Mouse (Mus musculus): ENCODE data around the gene Ddx39b.
A peak's percentile ranks its signal among the peaks of the same experiment; 100 is the strongest.

Ddx39b gene

DNA sequence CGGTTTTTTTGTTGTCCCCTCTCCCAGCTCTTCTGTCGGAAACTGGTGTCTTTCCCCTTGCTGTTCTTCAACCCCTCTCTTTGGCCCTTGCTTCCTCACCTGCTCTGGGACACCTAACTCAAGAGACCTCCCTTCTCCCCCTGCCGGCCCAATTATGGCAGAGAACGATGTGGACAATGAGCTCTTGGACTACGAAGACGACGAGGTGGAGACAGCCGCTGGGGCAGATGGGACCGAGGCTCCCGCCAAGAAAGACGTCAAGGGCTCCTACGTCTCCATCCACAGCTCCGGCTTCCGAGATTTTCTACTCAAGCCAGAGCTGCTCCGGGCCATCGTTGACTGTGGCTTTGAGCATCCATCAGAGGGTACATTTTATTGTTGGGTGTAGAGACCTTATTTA lies 1.5 kb downstream of the Ddx39b start:
- DNase-seq (ENCODE audit: low read depth, low spot score): no peak

DNA sequence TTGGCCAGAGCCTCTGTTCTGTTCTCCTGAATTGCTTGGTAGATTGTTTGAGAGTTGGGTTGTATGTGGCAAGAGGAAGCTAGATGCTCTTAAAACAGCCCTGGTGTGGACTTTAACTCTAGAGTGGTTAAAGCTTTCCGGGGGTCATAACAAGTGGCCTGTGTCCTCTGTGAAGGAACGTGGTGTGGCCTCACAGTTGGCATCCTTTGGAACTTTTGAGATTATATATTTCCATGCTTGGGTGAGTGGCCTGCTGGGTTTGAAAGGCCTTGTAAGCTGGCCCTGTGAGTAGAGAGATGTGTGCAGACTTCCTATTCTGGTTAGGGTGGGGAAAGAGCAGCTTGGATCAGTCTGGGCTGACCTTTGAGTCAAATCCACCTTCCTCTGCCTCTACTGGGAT lies 3.5 kb downstream of the Ddx39b start:
- DNase-seq (ENCODE audit: low read depth, low spot score): no peak

DNA sequence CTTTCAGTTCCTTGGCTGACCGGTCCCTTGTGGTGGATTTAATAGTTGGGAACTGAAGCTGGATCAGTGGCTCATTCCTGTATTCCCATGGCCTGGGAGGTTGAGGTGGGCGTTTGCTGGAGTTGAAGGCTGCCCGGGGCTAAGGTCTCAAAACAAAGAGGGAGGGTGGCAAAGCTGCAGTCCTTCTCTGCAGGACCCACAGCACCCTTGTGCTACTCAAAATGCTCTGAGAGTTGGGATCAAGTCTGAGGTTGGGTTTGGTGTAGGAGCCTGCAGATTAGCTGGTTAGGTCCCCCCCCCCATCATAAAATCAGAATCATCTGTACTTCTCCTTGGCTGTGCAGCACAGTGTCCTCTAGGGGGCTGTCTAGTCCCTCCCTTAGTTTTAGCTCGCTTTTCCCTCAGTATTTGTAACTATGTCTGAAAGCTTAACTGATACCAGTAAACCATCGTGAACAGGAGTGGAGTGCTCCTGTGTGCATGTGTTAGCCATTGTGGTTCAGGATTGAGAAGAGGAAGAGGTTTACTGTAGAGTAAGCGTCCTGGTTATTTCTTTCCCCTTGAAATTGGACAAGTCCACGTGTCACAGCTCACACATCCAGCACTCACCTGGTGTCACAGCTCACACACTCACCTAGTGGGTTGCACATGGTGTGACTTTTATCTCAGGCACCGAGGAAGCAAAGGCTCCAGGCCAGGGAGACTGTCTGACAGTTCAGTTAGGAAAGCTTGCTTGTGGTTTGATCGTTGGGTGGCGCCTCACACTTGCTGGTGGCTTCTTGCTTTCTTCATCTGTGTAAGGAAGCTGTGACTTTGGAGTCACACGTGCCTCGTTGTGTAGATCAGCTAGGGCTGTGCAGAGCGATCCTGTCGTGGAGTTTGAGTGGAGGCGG lies 4.4 kb downstream of the Ddx39b start:
- DNase-seq (ENCODE audit: low read depth, low spot score): no peak

DNA sequence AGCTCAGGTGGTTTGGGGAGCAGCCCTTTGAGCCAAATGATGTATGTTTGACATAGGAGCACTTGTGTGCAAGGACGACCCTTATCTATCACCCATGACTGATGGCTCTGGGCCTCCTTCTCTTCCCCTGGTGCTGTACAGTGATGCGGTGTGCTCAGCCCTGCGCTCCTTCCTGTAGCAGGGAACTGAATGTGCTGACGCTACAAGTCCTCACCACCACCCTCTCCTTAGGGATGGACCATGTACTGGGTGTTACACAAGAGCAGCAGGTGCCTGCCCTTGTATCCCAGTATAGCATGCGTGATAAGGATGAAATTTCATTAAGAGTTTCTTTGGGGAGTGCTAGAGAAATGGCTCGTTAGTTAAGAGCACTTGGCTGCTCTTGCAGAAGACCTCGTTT lies 5.6 kb downstream of the Ddx39b start:
- DNase-seq (ENCODE audit: low read depth, low spot score): no peak

DNA sequence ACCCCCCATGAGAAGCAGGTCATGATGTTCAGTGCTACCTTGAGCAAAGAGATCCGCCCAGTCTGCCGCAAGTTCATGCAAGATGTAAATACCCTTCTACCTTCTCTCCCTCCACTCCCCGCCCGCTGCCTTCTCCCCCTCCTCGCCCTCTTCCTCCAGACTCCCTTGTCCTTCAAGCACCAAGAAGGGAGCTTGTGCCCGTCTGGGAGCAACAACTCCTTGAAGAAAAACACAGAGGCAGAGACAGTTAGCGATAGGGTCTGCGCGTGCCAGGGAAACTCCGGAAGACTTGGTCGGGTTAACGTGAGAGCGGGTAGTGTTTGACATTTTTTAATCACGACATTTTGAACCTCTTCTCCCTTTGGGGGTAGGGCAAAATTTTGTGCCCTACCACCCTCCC lies 7.4 kb downstream of the Ddx39b start:
- no peak for DNase-seq (ENCODE audit: low read depth, low spot score)

DNA sequence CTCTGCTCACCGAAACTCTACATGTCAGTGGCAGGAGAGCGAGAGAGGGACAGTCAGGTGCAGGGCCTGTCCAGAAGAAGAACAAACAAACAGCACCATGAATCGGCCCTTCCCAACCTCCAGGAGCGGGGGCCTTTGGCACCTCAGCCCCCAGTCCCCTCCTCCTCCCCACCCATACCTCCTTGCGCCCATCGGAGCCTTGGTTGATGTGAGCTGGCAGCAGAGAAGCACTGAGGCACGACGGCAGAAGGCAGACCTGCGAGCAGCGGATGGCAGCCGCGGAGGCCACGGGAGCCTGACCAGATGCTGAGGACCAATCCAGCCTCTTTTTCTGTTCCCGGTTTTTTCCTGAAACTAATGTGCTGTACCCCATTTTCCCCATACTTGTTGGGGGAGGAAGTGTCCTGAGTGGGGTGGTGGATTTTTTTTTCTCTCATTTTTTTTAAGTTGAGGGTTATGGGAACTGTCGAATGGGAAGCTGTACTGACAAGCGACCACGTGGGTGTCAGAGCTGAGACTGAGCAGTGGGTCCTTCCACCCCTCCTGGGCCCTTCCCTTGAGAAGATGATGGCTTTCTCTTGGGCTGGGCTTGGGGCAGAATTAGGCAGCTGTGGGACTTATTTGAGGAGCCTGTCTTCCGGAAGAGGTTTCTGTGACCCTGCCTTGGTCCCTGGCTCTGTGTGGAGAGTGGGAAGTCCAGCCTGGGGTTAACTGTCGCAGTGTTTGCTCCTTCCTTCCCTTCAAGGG lies 8.1 kb downstream of the Ddx39b start:
- no peak for DNase-seq (ENCODE audit: low read depth, low spot score)

DNA sequence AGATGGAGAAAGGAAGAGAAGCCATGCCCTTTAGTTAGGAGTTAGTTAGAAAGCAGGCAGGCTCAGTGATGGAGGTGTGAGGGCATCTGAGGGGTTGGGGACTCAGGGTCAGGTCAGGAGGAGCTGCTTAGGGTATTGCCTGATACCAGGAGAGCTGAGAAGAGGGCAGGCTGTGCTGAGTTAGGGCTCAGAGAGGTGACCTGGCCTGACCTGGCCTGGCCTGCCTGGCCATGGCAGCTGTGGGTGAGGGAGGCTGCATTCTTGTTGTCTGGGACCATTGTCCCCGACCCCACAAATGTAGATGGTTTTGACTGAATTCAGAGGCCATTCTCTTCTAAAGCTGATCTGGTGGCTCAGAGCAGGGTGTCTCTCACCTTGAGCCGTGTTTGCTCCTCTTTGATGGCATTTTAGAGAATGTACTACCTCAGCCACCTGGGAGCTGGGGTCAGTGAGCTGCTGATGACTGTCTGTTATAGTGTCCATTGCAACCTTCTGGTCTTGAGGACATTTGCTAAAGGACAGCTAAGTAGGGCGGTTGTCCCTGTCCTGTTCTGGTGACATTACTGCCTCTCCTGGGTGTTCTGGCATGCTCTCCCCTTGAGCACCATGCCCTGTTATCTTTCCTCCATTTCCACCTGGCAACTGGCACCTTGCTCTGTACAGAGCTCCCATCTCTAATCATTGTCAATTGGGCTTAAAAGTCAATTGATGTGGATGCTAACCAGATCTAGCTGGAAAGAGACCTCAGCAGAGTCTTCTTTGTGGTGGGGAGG lies 9.0 kb downstream of the Ddx39b start:
- DNase-seq (ENCODE audit: low read depth, low spot score): no peak

DNA sequence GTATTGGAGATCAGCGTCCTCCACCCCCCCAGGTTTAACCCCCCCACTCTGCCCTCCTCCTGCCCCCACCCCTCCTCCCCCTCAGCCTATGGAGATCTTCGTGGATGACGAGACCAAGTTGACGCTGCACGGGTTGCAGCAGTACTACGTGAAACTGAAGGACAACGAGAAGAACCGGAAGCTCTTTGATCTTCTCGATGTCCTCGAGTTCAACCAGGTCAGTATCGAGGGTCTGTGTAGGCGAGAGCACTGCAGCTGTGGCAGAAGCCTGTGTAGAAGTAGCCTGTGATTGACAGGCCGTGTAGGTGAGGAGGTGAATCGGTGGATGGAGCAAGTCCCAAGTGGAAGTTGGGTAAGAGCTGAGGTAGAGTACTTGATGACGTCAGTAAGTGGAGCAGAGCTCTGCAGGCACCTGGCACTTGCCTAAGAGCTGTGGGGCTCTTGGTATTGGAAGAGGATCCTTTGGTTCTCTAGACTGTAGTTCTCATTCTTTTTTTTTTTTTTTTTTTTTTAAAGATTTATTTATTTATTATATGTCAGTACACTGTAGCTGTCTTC lies 9.7 kb downstream of the Ddx39b start:
- DNase-seq (ENCODE audit: low read depth, low spot score): no peak

DNA sequence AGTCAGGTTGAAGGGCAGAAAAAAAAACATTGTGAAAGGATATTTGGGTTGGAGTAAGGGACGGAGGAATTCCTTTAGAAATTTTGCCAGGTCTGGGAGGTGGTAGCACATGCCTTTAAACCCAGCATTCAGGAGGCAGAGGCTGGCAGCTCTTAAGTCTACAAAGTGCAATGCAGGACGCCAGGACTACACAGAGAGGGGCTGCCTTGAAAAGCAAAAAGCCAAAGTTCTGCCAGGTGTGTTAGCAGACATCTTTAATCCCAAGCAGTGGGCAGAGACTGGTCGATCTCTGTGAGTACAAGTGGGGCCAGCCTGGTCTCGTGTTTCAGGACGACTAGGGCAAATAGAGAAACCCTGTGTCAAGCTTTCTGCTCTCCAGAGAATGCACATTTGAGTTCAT lies 10.4 kb downstream of the Ddx39b start:
- no peak for DNase-seq (ENCODE audit: low read depth, low spot score)

DNA sequence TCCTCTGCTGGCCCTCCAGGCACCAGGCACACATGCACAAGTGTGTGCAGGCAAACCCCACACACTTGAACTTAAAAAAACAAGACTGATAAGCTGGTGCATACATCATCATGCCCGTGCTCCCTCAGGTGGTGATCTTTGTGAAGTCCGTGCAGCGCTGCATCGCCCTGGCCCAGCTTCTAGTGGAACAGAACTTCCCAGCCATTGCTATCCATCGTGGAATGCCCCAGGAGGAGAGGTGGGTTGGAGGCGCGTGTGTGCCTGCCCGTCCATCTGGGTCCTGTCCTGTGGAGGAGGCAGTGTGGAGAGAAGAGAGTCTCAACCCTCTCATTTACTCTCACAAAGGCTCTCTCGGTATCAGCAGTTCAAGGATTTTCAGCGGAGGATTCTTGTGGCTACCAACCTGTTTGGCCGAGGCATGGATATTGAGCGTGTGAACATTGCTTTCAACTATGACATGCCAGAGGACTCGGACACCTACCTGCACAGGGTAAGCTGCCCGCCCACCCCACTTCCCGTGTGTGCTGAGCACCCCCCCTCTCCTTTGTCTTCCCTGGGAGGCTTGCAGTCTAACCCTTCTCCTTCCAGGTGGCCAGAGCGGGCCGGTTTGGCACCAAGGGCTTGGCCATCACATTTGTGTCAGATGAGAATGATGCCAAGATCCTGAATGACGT lies 11.2 kb downstream of the Ddx39b start:
- DNase-seq (ENCODE audit: low read depth, low spot score): no peak

DNA sequence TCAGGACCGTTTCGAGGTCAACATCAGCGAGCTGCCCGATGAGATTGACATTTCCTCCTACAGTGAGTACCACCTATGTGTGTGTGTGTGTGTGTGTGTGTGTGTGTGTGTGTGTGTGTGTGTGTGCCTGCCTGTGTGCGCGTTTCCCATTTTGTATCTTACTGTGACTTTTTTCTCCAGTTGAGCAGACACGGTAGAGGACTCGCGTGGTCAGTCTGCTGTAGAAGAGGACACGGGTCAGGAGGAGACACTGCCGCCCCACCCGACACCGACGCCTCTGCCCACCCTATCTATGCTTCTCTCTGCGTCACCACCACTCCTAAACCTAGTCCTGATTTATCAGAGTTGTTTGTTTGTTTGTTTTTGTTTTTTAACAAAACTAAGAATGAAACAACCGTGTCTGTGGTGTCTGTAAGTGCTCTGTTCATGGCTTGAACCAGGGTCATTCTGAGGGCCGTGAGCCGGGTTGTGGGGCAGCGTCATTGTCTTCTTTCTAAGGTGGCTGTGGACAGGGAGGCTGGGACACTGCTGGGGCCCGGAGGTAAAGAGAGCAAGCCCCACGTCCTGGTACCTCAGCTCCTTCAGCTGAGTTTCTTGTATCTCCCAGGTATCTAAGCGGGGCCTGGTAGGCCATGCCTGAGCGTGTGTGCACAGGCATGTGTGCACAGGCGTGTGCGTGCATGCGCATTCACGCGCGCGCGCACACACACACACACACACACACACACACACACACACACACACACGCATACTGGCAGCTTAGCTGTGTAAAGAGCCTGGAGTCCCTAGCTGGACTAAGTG lies 11.9 kb downstream of the Ddx39b start:
- no peak for DNase-seq (ENCODE audit: low read depth, low spot score)

DNA sequence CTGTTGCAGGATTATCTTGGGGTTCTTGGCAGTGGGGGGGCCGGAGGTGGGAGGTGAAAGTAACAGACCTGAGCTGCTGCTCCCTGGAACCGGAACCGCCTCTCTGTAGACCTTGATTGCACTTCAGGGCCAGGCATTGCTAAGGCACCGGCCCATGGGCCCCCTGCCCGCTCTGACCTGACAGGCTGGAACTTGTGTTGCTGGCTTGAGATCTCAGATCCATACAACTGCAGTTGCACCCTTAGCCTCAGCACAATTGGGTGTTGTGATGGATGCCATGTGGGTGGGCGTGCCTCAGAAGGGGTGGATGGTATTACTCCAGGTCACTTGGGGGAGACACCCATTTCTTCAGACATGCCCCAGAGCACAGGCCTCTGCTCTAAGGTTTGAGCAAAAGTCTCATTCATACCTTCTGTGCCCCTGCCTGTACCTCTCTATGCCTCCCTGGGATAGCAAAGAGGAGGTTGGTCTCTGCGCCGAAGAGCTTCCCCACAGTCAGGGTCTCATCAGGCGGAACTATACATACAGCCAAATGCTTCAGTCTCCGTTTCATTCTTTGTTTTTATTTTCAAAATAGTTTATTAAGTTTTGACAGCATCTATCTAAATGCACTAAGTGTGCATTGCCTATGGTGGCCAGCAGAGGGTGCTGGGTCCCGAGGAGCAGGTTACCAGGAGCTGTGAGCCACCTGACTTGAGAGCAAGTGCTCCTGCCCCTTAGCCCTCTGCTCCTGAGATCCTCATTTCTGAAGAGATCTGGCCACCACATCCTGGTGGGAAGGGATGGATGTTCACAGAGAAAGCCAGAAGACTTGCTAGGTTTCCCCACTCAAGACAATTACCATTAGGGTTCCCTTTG lies 12.9 kb downstream of the Ddx39b start:
- no peak for DNase-seq (ENCODE audit: low read depth, low spot score)

DNA sequence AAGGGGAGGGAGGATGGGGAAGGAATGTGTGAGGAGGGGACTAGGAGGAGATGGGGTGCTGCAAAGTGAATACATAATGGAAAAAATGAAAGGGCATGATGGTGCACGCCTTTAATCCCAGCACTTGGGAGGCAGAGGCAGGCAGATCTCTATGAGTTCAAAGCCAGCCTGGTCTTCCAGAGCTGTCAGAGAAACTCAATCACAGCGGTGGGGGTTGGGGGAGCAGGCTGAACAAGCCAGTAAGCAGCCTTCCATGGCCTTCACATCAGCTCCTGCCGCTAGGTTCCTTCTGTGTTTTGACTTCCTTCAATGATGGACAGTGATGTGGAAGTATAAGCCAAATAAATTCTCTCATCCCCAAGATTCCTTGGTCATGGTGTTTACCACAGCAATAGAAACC lies 13.8 kb downstream of the Ddx39b start:
- DNase-seq (ENCODE audit: low read depth, low spot score): no peak

DNA sequence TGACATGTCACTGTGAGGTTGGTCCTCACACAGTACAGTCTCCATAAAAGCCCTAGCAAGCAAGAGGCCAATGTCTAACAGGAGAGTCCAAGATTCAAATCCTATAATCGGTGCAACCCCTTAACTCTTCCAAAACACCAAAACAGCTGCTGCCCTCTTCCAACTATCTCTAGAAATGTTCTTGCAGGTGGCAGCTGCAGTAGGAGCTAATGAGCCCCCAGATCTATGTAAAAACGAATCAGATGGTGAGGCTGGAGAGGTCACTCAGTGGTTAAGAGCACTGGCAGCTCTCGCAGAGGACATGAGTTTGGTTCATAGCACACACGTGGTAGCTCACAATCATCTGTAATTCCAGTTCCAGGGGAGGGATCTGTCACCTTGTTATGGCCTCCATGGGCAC lies 14.2 kb downstream of the Ddx39b start:
- no peak for DNase-seq (ENCODE audit: low read depth, low spot score)

DNA sequence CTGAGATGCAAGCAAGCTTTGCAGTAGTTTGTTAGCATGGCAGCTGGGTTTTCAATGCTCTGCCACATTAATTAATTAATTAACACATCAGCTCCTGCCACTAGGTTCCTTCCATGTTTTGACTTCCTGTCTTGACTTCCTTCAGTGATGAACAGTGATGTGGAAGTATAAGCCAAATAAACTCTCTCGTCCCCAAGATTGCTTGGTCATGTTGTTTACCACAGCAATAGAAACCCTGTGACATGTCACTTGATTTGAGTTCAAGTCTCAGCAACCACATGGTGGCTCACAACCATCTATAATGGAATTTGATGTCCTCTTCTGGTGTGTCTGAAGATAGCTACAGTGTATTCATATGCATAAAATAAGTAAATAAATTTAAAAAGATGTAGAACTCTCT lies 15.8 kb downstream of the Ddx39b start:
- DNase-seq (ENCODE audit: low read depth, low spot score): no peak

DNA sequence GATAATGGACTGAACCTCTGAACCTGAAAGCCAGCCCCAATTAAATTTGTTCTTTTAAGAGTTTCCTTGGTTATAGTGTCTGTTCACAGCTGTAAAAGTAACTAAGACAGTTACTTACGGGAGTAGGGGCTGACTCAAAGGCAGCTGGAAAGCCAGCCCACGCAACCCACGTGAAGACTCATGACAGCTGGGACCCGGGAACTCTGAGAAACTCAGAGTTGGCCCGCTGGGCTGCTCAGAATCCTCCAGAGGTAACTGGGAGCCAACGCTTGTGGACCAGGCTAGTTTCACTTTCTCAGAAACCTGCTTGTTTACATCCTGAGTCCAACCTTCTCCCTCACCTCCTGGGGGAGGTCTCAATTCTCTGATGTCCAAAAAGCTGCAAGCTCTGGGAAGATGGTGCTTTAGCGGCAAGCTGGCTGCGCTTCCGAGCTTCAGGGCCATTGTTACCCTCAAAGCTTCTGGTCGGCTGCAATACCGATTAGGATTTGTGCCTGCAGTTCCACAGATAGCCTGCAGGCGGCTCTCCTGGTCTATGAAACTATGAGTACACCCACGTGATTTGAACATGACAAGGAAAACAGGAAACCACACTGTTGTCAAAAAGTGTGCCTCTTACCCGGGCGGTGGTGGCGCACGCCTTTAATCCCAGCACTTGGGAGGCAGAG lies 16.4 kb downstream of the Ddx39b start:
- peak; percentile 89 for DNase-seq (ENCODE audit: low read depth, low spot score)

DNA sequence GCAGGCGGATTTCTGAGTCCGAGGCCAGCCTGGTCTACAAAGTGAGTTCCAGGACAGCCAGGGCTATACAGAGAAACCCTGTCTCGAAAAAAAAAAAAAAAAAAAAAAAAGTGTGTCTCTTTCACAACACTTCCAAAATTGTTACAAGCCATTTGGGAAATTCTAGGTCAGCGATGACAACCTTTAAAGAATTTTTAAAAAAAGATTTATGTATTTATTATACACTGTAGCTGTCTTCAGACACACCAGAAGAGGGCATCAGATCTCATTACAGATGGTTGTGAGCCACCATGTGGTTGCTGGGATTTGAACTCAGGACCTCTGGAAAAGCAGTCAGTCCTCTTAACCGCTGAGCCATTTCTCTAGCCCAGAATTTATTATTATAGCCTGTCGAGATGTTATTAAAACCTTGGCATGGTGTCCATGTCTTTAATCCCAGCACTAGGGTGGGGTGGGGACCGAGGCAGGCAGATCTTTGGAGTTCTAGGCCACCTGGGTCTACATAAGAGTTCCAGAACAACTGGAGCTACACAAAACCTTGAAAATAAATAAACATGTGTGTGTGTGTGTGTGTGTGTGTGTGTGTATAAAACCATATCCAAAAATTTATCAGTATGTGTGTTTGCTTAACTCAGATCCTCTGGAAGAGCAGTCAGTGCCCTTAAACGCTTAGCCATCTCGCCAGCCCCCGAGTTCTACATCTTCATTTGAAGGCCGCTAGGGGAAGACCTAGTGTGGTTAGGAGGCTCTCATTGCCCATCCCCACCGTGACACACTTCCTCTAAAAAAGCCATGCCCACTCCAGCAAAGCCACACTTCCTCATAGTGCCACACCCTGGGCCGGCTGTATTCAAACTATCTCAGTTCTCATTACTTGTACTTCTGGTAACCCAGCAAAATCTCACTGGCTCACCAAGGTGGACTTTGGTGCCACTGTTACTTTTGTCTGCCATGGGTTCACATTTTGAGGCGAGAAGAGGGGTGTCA lies 17.2 kb downstream of the Ddx39b start:
- no peak for DNase-seq (ENCODE audit: low read depth, low spot score)

DNA sequence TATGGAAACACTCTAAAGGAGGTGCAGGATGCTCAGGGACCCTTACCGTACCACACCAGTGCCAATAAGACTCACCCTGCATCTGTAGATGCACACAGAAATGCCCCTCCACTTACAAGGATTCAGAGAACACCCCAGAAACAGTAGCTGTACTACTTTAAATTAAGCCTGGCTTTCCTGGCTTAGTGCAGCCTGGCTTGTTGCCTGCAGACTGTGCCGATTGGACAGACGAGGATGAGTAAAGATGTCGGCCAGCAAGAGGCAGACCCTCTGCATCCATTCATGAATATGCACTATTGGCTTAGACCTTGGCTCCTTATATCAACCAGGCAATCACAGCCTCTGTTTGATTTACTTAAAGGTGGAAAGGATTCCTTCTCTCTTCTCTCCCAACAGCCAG lies 18.1 kb downstream of the Ddx39b start:
- no peak for DNase-seq (ENCODE audit: low read depth, low spot score)

Data from c-Kit-negative CD71-positive TER-119-positive erythroid progenitor cells, embryonic 14.5 days (primary cell).